Mouse (Mus musculus): ENCODE data around the gene Dlg2.

The Dlg2 gene

GRCm38 (mm10) chr7:90539481-90540402, 63.3 kb downstream of the Dlg2 start:
- in situ Hi-C loops (cut with MboI, MseI): no loop called here

GRCm38 (mm10) chr7:90540811-90541323, 64.4 kb downstream of the Dlg2 start:
- in situ Hi-C loops (cut with MboI, MseI): no loop called here

- in situ Hi-C loops (cut with MboI, MseI): no loop called here
Measured at GRCm38 (mm10) chr7:90553399-90553798, 76.9 kb downstream of the Dlg2 start.

GRCm38 (mm10) chr7:90554421-90554820, 77.9 kb downstream of the Dlg2 start:
- in situ Hi-C loops (cut with MboI, MseI): no loop called here

GRCm38 (mm10) chr7:90569130-90569529, 92.7 kb downstream of the Dlg2 start:
- in situ Hi-C loops (cut with MboI, MseI): no loop called here

GRCm38 (mm10) chr7:90587795-90588194, 111.3 kb downstream of the Dlg2 start:
- in situ Hi-C loops (cut with MboI, MseI): no loop called here

- in situ Hi-C loops (cut with MboI, MseI): no loop called here
Measured at GRCm38 (mm10) chr7:90588318-90588717, 111.8 kb downstream of the Dlg2 start.

- in situ Hi-C loops (cut with MboI, MseI): no loop called here
Measured at GRCm38 (mm10) chr7:90609764-90610163, 133.3 kb downstream of the Dlg2 start.

- in situ Hi-C loops (cut with MboI, MseI): no loop called here
Measured at GRCm38 (mm10) chr7:90630546-90630945, 154.1 kb downstream of the Dlg2 start.

- in situ Hi-C loops (cut with MboI, MseI): no loop called here
Measured at GRCm38 (mm10) chr7:90649512-90649911, 173.0 kb downstream of the Dlg2 start.

GRCm38 (mm10) chr7:90651128-90651527, 174.7 kb downstream of the Dlg2 start:
- in situ Hi-C loops (cut with MboI, MseI): no loop called here

- in situ Hi-C loops (cut with MboI, MseI): no loop called here
Measured at GRCm38 (mm10) chr7:90651611-90652010, 175.1 kb downstream of the Dlg2 start.

- in situ Hi-C loops (cut with MboI, MseI): no loop called here
Measured at GRCm38 (mm10) chr7:90658593-90658992, 182.1 kb downstream of the Dlg2 start.

- in situ Hi-C loops (cut with MboI, MseI): no loop called here
Measured at GRCm38 (mm10) chr7:90694050-90694449, 217.6 kb downstream of the Dlg2 start.

- in situ Hi-C loops (cut with MboI, MseI): no loop called here
Measured at GRCm38 (mm10) chr7:90696181-90696950, 219.9 kb downstream of the Dlg2 start.

- in situ Hi-C loops (cut with MboI, MseI): no loop called here
Measured at GRCm38 (mm10) chr7:90703163-90703852, 226.8 kb downstream of the Dlg2 start.

GRCm38 (mm10) chr7:90703951-90704350, 227.5 kb downstream of the Dlg2 start:
- in situ Hi-C loops (cut with MboI, MseI): no loop called here

GRCm38 (mm10) chr7:90734086-90734485, 257.6 kb downstream of the Dlg2 start:
- in situ Hi-C loops (cut with MboI, MseI): no loop called here

- in situ Hi-C loops (cut with MboI, MseI): no loop called here
Measured at GRCm38 (mm10) chr7:90736369-90736768, 259.9 kb downstream of the Dlg2 start.

GRCm38 (mm10) chr7:90748636-90749035, 272.2 kb downstream of the Dlg2 start:
- in situ Hi-C loops (cut with MboI, MseI): no loop called here

GRCm38 (mm10) chr7:90787945-90788344, 311.5 kb downstream of the Dlg2 start:
- in situ Hi-C loops (cut with MboI, MseI): no loop called here

- in situ Hi-C loops (cut with MboI, MseI): no loop called here
Measured at GRCm38 (mm10) chr7:90791522-90791921, 315.1 kb downstream of the Dlg2 start.
